Mouse (Mus musculus) hindbrain, embryonic 15.5 days (tissue): ENCODE data around the gene Lhfp. TPM values are rescaled to one million over a fixed set of nuclear protein-coding genes. Genes with fewer than 3 reads are reported as not detected.
"Not testable (repeated sequence)": the region's sequence is repeated elsewhere in the genome, so short reads cannot be mapped to it uniquely, and the experiment has no call there.

ENCODE experiments used
- ATAC-seq: fragments of 200-750 bp; cut with Nextera tagmentation; 2 replicates; pipeline ENCODE4 v1.8.0; 2017; ENCODE audit warnings: low read depth, moderate number of reproducible peaks, moderate TSS enrichment; ENCODE audit not compliant: low FRiP score
- H3K27ac ChIP-seq: fragments of 300-500 bp; sonication (generic); replicated peaks from 2 replicates; pipeline ENCODE4 v1.5.1; 2015; ENCODE audit warnings: mild to moderate bottlenecking, inconsistent platforms
- H3K27me3 ChIP-seq: fragments of 300-500 bp; sonication (generic); 2 replicates; pipeline ENCODE4 v1.6.1; 2015; ENCODE audit warnings: control low read depth, inconsistent platforms
- H3K36me3 ChIP-seq: fragments of 300-500 bp; sonication (generic); 2 replicates; pipeline ENCODE4 v1.6.1; 2015; ENCODE audit warnings: control low read depth, inconsistent platforms
- H3K4me1 ChIP-seq: fragments of 300-500 bp; sonication (generic); replicated peaks from 2 replicates; pipeline ENCODE4 v1.6.1; 2015; ENCODE audit warnings: control low read depth, inconsistent platforms
- H3K4me2 ChIP-seq: fragments of 300-500 bp; sonication (generic); 2 replicates; pipeline ENCODE4 v1.6.1; 2015; ENCODE audit warnings: moderate library complexity, mild to moderate bottlenecking, inconsistent platforms
- H3K4me3 ChIP-seq: fragments of 300-500 bp; sonication (generic); 2 replicates; pipeline ENCODE4 v1.5.1; 2015; ENCODE audit warnings: mild to moderate bottlenecking, inconsistent platforms
- H3K9ac ChIP-seq: fragments of 300-500 bp; sonication (generic); 2 replicates; pipeline ENCODE4 v1.6.1; 2015; ENCODE audit warnings: inconsistent platforms
- H3K9me3 ChIP-seq: fragments of 300-500 bp; sonication (generic); 2 replicates; pipeline ENCODE4 v1.6.1; 2016; ENCODE audit warnings: control low read depth, inconsistent platforms
- WGBS: fragments of 180-500 bp; shearing (Covaris S2); methylation state at CpG from one replicate; pipeline ENCODE4 v1.1.7; 2015; 5-methylcytosine and 5-hydroxymethylcytosine counted together
- polyA plus RNA-seq: library from polyadenylated mRNA; unstranded; fragments of >200 nt; fragmentation: Nextera tagmentation; extraction: Ambion mirVana; gene quantifications from 2 replicates; pipeline ENCODE4 v1.2.1, GENCODE M21; 2015

Gene Lhfp
- polyA plus RNA-seq, 1 experiment from 2014 or later: 69.7 TPM

DNA sequence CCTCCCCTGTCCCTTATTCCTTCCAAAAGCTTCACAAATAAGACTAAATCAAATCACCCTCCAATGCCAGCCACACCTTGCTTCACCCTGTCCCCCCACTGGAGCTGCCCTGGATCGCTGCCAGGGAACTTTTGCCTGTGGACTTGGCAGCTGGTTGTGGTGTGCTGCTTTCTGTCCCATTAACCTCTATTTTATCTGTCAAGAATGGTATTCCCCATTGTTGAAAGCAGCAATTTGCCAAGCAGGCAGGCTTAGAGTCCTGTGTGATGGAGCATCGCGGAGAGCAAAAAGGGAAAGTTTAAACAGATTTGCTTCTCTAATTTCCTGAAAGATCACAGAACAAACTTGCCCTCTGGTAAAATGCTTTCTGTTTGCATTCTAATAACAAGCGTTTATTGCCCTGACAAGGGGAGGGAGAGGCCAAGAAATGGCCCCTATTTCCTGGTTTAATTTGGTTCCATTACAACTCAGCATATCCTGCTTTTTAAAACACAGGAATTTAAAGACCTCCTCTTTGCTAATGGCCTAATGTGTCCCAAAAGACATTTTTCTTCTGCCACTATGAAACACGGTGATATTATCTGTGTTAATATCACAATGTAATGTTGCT lies 212.0 kb downstream of the Lhfp start:
- H3K4me1 ChIP-seq: peaks cover 15% of the 10 kb centered on the region
- H3K9me3 ChIP-seq: no peaks in the 10 kb centered on the region
- no peak overlapping the region for H3K4me2 ChIP-seq
- H3K27me3 ChIP-seq: no peaks in the 10 kb centered on the region
- no peaks in the 10 kb centered on the region for H3K36me3 ChIP-seq
- no peak for ATAC-seq
- no peak overlapping the region for H3K4me3 ChIP-seq
- H3K27ac ChIP-seq: no peak overlapping the region
- WGBS: 45% methylated on average over 5 of the region's 5 CpGs
- H3K9ac ChIP-seq: no peak overlapping the region

DNA sequence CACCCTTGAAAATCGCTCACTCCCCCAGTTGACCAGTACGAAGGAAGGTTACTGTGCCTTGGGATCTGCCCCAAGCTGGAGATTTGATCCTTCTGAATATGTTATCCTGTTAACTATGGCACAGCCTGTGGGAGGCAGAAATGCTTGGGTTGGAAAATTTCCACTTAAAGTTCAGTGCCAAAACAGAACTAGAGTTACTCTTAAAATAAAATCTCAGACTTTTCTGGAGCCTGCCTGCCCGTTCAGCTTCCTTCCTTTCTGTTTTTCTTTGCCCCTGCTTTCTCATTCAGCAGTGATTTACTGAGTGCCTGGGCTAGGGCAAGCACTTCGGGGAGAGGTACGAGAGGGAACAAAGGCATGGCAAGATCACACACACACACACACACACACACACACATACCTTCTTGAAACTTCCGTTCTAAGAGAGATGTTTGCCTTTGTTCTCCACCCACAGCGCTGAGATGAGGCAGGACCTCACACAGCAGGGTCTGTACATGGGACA lies 217.4 kb downstream of the Lhfp start:
- ATAC-seq: no peak
- H3K4me1 ChIP-seq: peaks cover 4% of the 10 kb centered on the region; the same call in 1 of the 2 replicates
- no peaks in the 10 kb centered on the region for H3K9me3 ChIP-seq
- 39% methylated on average over 7 of the region's 7 CpGs for WGBS
- H3K27ac ChIP-seq: 0 out of 2 replicates have a peak overlapping the region, but pooled peaks have one; percentile 30
- no peak overlapping the region for H3K4me2 ChIP-seq
- H3K27me3 ChIP-seq: no peaks in the 10 kb centered on the region
- no peak overlapping the region for H3K4me3 ChIP-seq
- no peak overlapping the region for H3K9ac ChIP-seq
- no peaks in the 10 kb centered on the region for H3K36me3 ChIP-seq

DNA sequence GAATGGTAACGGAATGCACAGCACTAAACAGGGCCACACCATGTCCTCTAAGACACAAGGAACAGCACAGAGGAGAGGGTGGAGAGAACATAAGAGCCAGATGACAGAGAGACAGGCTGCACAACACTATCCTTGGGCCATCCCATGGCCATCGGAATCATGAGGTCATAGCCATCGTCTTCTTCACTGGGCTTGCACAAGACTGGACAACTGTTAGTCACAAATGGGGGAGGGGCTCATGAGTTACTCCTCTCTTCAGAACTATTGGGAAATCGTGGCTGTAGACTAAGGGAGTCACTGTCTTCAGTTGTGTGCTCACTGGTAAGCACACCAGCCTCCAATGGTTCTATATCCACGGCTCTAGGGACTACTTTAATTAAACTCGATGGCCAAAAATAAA lies 224.8 kb downstream of the Lhfp start:
- WGBS: 93% methylated on average over 6 of the region's 6 CpGs
- no peak overlapping the region for H3K9ac ChIP-seq
- no peak overlapping the region for H3K4me3 ChIP-seq

DNA sequence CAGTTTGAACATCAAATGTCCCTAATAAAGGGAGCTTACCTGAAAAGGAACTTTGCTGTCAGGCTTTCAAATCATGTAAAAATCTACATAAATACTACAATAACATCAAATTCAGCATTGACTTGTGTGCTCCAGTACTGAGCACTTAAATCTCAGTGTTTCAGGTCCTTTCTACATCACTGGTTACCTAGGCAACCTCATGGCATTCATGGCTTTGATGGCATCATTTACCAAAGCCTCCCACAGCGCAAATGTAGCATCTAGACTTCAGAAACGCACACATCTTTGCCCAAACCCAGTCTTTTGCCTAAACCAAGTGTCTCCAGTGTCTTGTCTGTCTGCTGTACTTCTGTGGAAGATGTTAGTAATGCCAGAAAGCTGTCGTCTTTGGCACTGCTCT lies 225.7 kb downstream of the Lhfp start:
- ATAC-seq: no peak
- Histone ChIP-seq H3K4me2 (no peak overlapping the region), H3K27ac (no peak overlapping the region), H3K36me3 (no peaks in the 10 kb centered on the region), H3K9me3 (no peaks in the 10 kb centered on the region), H3K9ac (no peak overlapping the region), H3K4me1 (no peaks in the 10 kb centered on the region), H3K27me3 (no peaks in the 10 kb centered on the region), H3K4me3 (no peak overlapping the region)
- WGBS: 49% methylated on average over 3 of the region's 3 CpGs

More for the DNA sequence above, 224.8 kb downstream of the Lhfp start:
- ATAC-seq: no peak
- no peaks in the 10 kb centered on the region for H3K4me1 ChIP-seq
- H3K9me3 ChIP-seq: no peaks in the 10 kb centered on the region
- H3K27me3 ChIP-seq: no peaks in the 10 kb centered on the region
- H3K27ac ChIP-seq: no peak overlapping the region
- H3K4me2 ChIP-seq: no peak overlapping the region
- H3K36me3 ChIP-seq: no peaks in the 10 kb centered on the region

DNA sequence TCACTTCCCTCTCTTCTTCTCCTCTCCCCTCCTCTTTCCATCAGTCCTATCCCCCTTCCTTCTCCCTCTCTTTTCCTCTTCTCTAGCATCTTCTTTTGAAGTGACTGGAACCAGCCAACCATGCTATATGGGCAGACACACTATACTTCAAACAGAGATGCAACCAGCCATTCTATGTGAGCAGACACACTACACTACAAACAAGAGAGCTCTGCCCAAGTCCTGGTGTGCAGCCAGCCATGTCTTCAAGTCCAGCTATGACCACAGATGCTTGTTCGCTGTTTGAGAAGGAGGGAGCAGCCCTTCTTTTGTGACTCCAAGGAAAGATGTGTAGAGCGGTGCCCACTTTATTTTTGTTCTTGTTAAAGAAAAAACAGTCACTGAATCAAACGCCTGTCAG lies 231.9 kb downstream of the Lhfp start:
- H3K4me1 ChIP-seq: no peaks in the 10 kb centered on the region
- no peak overlapping the region for H3K27ac ChIP-seq
- WGBS: 92% methylated on average over 3 of the region's 3 CpGs
- no peak overlapping the region for H3K9ac ChIP-seq
- H3K27me3 ChIP-seq: no peaks in the 10 kb centered on the region
- H3K4me3 ChIP-seq: no peak overlapping the region
- no peak overlapping the region for H3K4me2 ChIP-seq
- H3K9me3 ChIP-seq: no peaks in the 10 kb centered on the region
- ATAC-seq: no peak
- H3K36me3 ChIP-seq: no peaks in the 10 kb centered on the region

DNA sequence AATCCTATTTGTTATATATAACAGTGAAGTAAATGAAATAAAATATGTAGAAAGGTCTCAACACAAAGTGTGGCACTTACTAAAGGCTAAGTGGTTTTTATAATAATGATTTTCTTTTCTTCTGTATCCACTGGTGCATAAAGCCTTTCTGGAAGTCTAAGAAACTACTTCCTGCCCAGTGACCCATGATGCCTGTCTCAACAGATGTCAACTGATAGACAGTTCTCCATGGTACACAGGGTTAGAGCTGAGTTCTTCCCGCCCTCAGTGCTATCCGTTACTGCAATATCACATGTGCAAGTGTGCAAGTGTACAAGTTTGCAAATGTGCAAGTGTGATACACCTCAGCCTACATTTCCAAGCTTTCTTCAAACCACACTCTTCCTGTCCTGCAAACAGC lies 236.7 kb downstream of the Lhfp start:
- Histone ChIP-seq H3K36me3 (no peaks in the 10 kb centered on the region), H3K9ac (no peak overlapping the region), H3K27me3 (no peaks in the 10 kb centered on the region), H3K9me3 (no peaks in the 10 kb centered on the region), H3K4me2 (no peak overlapping the region), H3K4me3 (no peak overlapping the region), H3K27ac (no peak overlapping the region), H3K4me1 (no peaks in the 10 kb centered on the region)
- no peak for ATAC-seq
- 81% methylated on average over 2 of the region's 2 CpGs for WGBS

DNA sequence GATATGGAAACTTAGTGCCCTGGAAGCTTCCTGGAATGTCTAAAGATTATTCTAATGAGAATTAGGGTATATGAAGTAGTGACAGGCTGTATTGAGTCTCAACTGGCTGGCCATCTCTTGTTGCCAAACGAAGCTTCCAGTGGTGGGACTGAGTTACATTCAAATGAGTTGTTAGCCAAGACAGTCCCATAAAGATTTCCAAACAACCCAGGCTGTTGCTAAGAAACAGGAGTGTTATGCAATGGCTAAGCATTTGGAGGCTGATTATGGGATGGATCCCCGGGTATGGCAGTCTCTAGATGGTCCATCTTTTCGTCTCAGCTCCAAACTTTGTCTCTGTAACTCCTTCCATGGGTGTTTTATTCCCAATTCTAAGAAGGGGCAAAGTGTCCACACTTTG lies 240.7 kb downstream of the Lhfp start:
- H3K4me3 ChIP-seq, H3K9ac ChIP-seq, H3K4me1 ChIP-seq, H3K4me2 ChIP-seq, H3K27ac ChIP-seq, H3K9me3 ChIP-seq, ATAC-seq, H3K36me3 ChIP-seq, H3K27me3 ChIP-seq: not testable (repeated sequence)
- WGBS: 62% methylated on average over 3 of the region's 3 CpGs

DNA sequence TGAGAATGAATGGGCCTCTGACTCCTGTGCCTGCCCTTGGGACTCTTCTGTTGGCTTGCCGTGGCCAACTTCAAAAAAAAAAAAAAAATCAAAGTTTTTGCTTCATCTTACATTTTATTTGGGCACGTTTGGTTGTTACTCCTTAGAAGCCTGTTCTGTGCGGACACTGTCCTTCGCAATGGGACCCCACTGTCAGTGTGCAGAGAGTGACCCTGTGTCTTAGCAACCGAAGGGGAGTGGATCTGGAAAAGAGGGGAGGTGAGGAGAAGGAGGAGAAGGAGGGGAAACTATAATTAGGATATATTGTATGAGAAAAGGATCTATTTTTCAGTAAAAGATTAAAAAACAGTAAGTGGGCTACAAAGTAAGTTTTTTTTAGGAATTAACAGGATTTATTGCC lies 242.7 kb downstream of the Lhfp start:
- H3K9ac ChIP-seq: no peak overlapping the region
- no peak overlapping the region for H3K4me2 ChIP-seq
- H3K36me3 ChIP-seq: no peaks in the 10 kb centered on the region
- no peak overlapping the region for H3K27ac ChIP-seq
- no peaks in the 10 kb centered on the region for H3K4me1 ChIP-seq
- H3K9me3 ChIP-seq: no peaks in the 10 kb centered on the region
- ATAC-seq: no peak
- no peak overlapping the region for H3K4me3 ChIP-seq
- H3K27me3 ChIP-seq: no peaks in the 10 kb centered on the region
- 94% methylated on average over 5 of the region's 5 CpGs for WGBS

DNA sequence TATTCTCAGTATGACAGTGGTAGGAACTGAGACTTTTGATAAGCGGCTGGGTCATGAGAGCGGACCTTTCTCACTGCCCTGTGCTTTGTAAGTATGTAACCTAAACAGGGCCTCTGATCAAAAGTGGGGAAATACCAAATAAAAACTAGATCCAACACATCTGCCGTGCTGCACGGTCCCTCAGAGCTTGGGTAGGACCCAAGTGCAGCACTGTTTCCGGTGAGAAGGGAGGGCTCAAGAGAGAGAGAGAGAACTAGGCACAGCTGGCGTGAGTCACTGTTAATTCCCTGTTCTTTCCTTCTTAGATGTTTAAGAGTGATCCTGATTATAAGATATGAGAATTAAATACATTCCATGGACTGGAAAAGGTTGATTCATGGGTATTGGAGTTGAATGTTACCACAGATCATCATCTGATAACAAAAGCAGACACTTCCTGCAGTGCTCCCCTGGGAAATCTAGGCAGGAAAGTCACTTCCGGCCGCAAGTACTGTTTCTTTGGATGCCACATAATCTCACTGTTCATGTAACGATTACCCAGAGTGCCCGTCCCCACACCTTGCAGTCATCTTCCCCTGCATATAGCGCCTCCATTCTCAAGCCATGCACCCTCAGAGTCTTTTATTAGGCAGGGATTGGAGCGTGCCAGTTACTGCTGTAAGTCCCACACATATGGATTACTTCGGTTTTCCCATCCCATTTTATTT lies 243.3 kb downstream of the Lhfp start:
- no peaks in the 10 kb centered on the region for H3K4me1 ChIP-seq
- ATAC-seq: no peak
- 80% methylated on average over 13 of the region's 13 CpGs for WGBS

DNA sequence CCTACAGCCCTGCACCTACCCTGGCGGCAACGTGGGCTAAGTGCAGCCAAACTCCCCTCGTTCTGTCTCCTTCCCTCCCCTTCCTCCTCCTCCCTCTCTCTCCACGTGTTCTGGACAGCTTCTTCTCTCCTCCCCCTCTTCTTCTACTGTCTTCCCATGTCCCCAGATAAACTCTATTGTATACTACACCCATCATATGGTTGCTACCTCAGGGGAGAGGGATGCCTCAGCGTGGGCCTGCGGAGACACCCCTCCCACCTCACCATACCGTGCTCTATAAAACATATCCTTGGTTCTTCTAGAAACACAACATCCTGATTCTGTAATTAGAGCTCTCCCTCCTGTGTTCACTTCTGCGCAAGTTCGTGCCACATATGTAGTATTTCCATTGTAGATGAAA lies 247.3 kb downstream of the Lhfp start:
- no peaks in the 10 kb centered on the region for H3K9me3 ChIP-seq
- H3K4me2 ChIP-seq: no peak overlapping the region
- no peak for ATAC-seq
- no peak overlapping the region for H3K27ac ChIP-seq
- no peak overlapping the region for H3K4me3 ChIP-seq
- no peaks in the 10 kb centered on the region for H3K4me1 ChIP-seq
- H3K27me3 ChIP-seq: no peaks in the 10 kb centered on the region
- 64% methylated on average over 9 of the region's 9 CpGs for WGBS
- H3K36me3 ChIP-seq: no peaks in the 10 kb centered on the region
- no peak overlapping the region for H3K9ac ChIP-seq

More for the DNA sequence above, 243.3 kb downstream of the Lhfp start:
- no peak overlapping the region for H3K4me2 ChIP-seq
- H3K36me3 ChIP-seq: no peaks in the 10 kb centered on the region
- no peaks in the 10 kb centered on the region for H3K9me3 ChIP-seq
- H3K27ac ChIP-seq: no peak overlapping the region
- H3K27me3 ChIP-seq: no peaks in the 10 kb centered on the region
- no peak overlapping the region for H3K4me3 ChIP-seq
- no peak overlapping the region for H3K9ac ChIP-seq

DNA sequence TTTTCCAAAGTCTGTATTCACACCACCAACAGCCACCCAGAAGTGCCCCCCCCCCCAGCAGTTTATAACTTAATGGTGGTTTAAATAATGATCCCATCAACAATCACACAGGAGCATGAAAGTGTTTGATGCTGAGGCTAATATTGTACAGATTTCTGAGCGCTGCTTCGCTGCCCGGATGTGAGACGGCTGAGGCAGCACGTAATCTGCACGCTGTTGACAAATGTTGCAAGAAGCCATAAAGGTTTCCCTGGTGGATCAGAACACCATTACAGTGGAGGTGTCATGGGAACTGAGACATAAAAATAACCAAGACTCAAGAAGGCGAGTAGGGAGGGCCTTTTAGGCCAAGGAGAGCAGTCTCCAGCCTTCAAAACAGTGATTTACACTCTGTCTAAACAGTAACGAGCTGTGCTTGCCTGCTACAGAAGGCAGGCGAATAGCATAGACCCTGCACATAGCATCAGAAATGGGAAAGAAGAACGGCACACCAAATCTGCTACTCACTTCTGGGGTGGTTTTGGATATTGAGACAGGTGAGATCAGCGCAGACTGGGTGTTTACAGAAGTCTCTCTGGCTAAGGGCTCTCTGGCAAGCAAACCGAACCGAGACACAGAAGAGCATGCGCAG lies 248.4 kb downstream of the Lhfp start:
- Histone ChIP-seq H3K36me3 (no peaks in the 10 kb centered on the region), H3K9ac (no peak overlapping the region), H3K4me2 (no peak overlapping the region), H3K27ac (no peak overlapping the region), H3K9me3 (no peaks in the 10 kb centered on the region), H3K4me1 (0 out of 2 replicates have a peak, but pooled peaks cover 1% of the 10 kb centered on the region), H3K27me3 (no peaks in the 10 kb centered on the region), H3K4me3 (no peak overlapping the region)
- no peak for ATAC-seq
- WGBS: 64% methylated on average over 14 of the region's 14 CpGs

DNA sequence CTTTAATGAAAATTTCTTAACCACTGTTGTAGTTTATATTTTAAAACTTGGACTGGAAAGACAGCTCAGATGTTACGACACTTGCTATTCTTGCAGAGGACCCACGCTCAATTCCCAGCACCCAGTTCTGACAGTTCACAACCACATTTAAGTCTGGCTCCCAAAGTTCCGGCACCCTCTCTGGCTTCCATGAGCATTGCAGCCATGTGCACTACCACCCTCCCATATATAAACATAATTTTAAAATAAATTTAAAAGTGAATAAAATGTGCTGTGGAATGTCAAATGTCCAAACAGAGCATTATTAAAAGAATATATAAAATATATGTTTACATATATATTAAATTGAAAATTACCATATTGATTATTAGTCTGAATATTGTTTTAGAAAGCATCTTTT lies 249.9 kb downstream of the Lhfp start:
- 0 out of 2 replicates have a peak, but pooled peaks cover 3% of the 10 kb centered on the region for H3K4me1 ChIP-seq
- H3K4me2 ChIP-seq: no peak overlapping the region
- no peaks in the 10 kb centered on the region for H3K36me3 ChIP-seq
- 96% methylated on average over 3 of the region's 3 CpGs for WGBS
- no peak overlapping the region for H3K4me3 ChIP-seq
- no peak for ATAC-seq
- no peaks in the 10 kb centered on the region for H3K27me3 ChIP-seq
- H3K9me3 ChIP-seq: no peaks in the 10 kb centered on the region
- H3K27ac ChIP-seq: no peak overlapping the region
- H3K9ac ChIP-seq: no peak overlapping the region
